30 mouse cellular contexts compared by ENCODE assay signal in the genomic region with DNA sequence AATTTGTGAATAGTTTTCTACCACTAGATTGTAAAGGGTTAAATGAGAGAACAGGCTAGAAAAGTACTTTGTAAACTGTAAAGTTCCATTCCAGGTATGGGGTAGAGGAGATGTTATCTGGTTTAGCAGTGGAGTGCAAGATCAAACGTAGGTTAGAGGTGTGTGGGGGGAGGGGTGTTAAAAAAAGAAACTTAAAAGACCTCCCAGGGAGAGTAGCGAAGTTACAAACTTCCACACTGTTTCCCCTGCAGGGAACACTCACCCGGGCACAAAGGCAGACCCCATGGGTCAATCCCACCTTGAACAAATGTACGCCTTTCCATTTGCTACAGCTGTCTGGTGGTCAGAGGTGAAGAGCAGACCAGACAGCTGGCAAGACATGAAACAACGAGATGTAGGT. TPM values are rescaled to one million over a fixed set of nuclear protein-coding genes. Genes with fewer than 3 reads are reported as not detected.
DNase-seq lines count a peak whose midpoint lies in the region; ATAC-seq lines count a peak whose summit lies in the region.
"Had no signal": no experiment of that assay in that cellular context is flagged by ENCODE, and none has a peak within 500 bp of the region (broad histone marks: within the 10 kb centered on the region; RNA-seq: fewer than 3 reads in every experiment).

No protein-coding gene starts in this region.

- DNase-seq in kidney, adult 8-10 months: no peak
- peak; percentile 44 for DNase-seq in CD4-positive, CD25-positive, alpha-beta regulatory T cell, adult 2 months (ENCODE audit: low read depth, low spot score)
- peak; percentile 68 for DNase-seq in R1 (ENCODE audit: low read depth, low spot score)
- peak; percentile 82 for DNase-seq in naive thymus-derived CD4-positive, alpha-beta T cell, adult 2 months (ENCODE audit: low read depth)
- DNase-seq in embryo, embryonic 10.5 days (ENCODE audit: low spot score): no peak
- no peak for DNase-seq in left cerebral cortex, adult 18-20 months (ENCODE audit: low spot score in 2 of 2)
- DNase-seq: adrenal gland, adult 2 months; B cell, adult 2 months; cerebellum, adult 2 months; cerebellum, postnatal 25 days; embryo, embryonic 11 days; gastrocnemius, adult 2 months; heart, postnatal 4 days; layer of hippocampus, postnatal 36 days; liver; lung, postnatal 10 days had no signal

- H3K36me3 ChIP-seq in kidney, embryonic 16.5 days (ENCODE audit: insufficient read depth, low read length): no peaks in the 10 kb centered on the region
- H3K36me3 ChIP-seq in liver, embryonic 12.5 days: no peaks in the 10 kb centered on the region
- H3K36me3 ChIP-seq: heart, embryonic 15.5 days; intestine, embryonic 15.5 days; neural tube, embryonic 15.5 days had no signal

- no peaks in the 10 kb centered on the region for H3K9me3 ChIP-seq in kidney, embryonic 16.5 days (ENCODE audit: low read length)
- H3K9me3 ChIP-seq in liver, embryonic 12.5 days (replicated peaks): no peaks in the 10 kb centered on the region
- H3K9me3 ChIP-seq: forebrain, embryonic 13.5 days; heart, embryonic 15.5 days; intestine, embryonic 15.5 days; neural tube, embryonic 15.5 days had no signal

- WGBS in kidney, embryonic 16.5 days: 26% methylated on average over 5 of the region's 5 CpGs
- WGBS in liver, embryonic 12.5 days (ENCODE audit: insufficient replicate concordance): 14% methylated on average over 5 of the region's 5 CpGs

- no peak overlapping the region for H3K4me2 ChIP-seq in kidney, embryonic 16.5 days (replicated peaks; ENCODE audit: low read depth, low read length)
- no peak overlapping the region for H3K4me2 ChIP-seq in liver, embryonic 12.5 days
- H3K4me2 ChIP-seq: forebrain, embryonic 13.5 days; heart, embryonic 15.5 days; hindbrain, embryonic 14.5 days; intestine, embryonic 15.5 days; midbrain, embryonic 11.5 days; neural tube, embryonic 15.5 days had no signal

- no peak overlapping the region for H3K27ac ChIP-seq in kidney, embryonic 16.5 days (ENCODE audit: low read length)
- no peak overlapping the region for H3K27ac ChIP-seq in liver, embryonic 12.5 days
- H3K27ac ChIP-seq: forebrain, embryonic 13.5 days; gastrocnemius, adult 2 months; heart, embryonic 15.5 days; hindbrain, embryonic 14.5 days; intestine, embryonic 15.5 days; kidney, postnatal 0 days; layer of hippocampus, adult 2 months; neural tube, embryonic 15.5 days; stomach, postnatal 0 days had no signal

- H3K27me3 ChIP-seq in kidney, embryonic 16.5 days (ENCODE audit: insufficient read depth, low read length): 0 out of 2 replicates have a peak, but pooled peaks cover 5% of the 10 kb centered on the region
- H3K27me3 ChIP-seq in liver, embryonic 12.5 days (replicated peaks): peaks cover 24% of the 10 kb centered on the region
- H3K27me3 ChIP-seq: forebrain, embryonic 13.5 days; neural tube, embryonic 15.5 days had no signal

- H3K4me1 ChIP-seq in kidney, embryonic 16.5 days (ENCODE audit: insufficient read depth, low read length): peaks cover 36% of the 10 kb centered on the region
- no peaks in the 10 kb centered on the region for H3K4me1 ChIP-seq in liver, embryonic 12.5 days

- no peak overlapping the region for H3K4me3 ChIP-seq in kidney, embryonic 16.5 days (ENCODE audit: low read length)
- no peak overlapping the region for H3K4me3 ChIP-seq in liver, embryonic 12.5 days
- H3K4me3 ChIP-seq: forebrain, embryonic 13.5 days; gastrocnemius, adult 2 months; heart, embryonic 15.5 days; intestine, embryonic 15.5 days; layer of hippocampus, adult 2 months; neural tube, embryonic 15.5 days had no signal

- 0 out of 2 replicates have a peak overlapping the region, but pooled peaks have one; percentile 2 for H3K9ac ChIP-seq in kidney, embryonic 16.5 days (replicated peaks; ENCODE audit: low read length)
- H3K9ac ChIP-seq in liver, embryonic 12.5 days: no peak overlapping the region
- H3K9ac ChIP-seq: forebrain, embryonic 13.5 days; heart, embryonic 15.5 days; hindbrain, embryonic 14.5 days; intestine, embryonic 15.5 days; neural tube, embryonic 15.5 days had no signal

- ATAC-seq in kidney, embryonic 16.5 days (ENCODE audit: low FRiP score, low TSS enrichment): no peak
- no peak for ATAC-seq in liver, embryonic 12.5 days
- ATAC-seq: forebrain, embryonic 13.5 days had no signal

RNA-seq across cellular contexts. Expression of gene Hoxa1, which starts 42.2 kb away (rescaled TPM):
- 0.81 and 0.82 TPM in 2 replicates for polyA plus RNA-seq in kidney, embryonic 16.5 days (2015; fragmentation: Nextera tagmentation; extraction: Ambion mirVana)
- polyA plus RNA-seq in liver, embryonic 12.5 days (2016; fragmentation: Nextera tagmentation; extraction: Ambion mirVana): 1.0 and 1.1 TPM in 2 replicates
- not detected for total RNA-seq in left cerebral cortex, adult 18-20 months (2021)
- total RNA-seq: layer of hippocampus, adult 2 months; layer of hippocampus, postnatal 36 days; left cerebral cortex, postnatal 25 days had no signal
- polyA plus RNA-seq: forebrain, embryonic 13.5 days; midbrain, postnatal 0 days had no signal

RNA-seq across cellular contexts. Expression of gene Hoxa2, which starts 48.7 kb away (rescaled TPM):
- polyA plus RNA-seq in kidney, embryonic 16.5 days (2015; fragmentation: Nextera tagmentation; extraction: Ambion mirVana): 2.1 and 2.6 TPM in 2 replicates
- 1.4 TPM in 2 replicates for polyA plus RNA-seq in liver, embryonic 12.5 days (2016; fragmentation: Nextera tagmentation; extraction: Ambion mirVana)
- not detected for total RNA-seq in left cerebral cortex, adult 18-20 months (2021)
- total RNA-seq: layer of hippocampus, adult 2 months; layer of hippocampus, postnatal 36 days; left cerebral cortex, postnatal 25 days had no signal
- polyA plus RNA-seq: forebrain, embryonic 13.5 days; frontal cortex, adult 2 months; midbrain, postnatal 0 days had no signal

Comparison
In these comparisons a context has a peak if more than half of its experiments do, and no peak if none do; other contexts are left out.
1. DNase-seq: peak in CD4-positive, CD25-positive, alpha-beta regulatory T cell, adult 2 months (single experiment), R1 (single experiment) and naive thymus-derived CD4-positive, alpha-beta T cell, adult 2 months (single experiment); none in kidney, adult 8-10 months (0 of 2), embryo, embryonic 10.5 days (single experiment) and left cerebral cortex, adult 18-20 months (0 of 2).